Mouse (Mus musculus) natural killer cell, adult 2 months (primary cell): Measurements from ENCODE around the gene Snx9.

ENCODE experiments used
- DNase-seq, 2 experiments: peaks; one replicate each; pipeline ENCODE4 v3.0.0; 2022; ENCODE audit warnings: low spot score in 2 of 2

Gene Snx9

GRCm38 (mm10) chr17:5929031-5929430 lies 87.9 kb downstream of the Snx9 start:
- DNase-seq, result no peak

DNA sequence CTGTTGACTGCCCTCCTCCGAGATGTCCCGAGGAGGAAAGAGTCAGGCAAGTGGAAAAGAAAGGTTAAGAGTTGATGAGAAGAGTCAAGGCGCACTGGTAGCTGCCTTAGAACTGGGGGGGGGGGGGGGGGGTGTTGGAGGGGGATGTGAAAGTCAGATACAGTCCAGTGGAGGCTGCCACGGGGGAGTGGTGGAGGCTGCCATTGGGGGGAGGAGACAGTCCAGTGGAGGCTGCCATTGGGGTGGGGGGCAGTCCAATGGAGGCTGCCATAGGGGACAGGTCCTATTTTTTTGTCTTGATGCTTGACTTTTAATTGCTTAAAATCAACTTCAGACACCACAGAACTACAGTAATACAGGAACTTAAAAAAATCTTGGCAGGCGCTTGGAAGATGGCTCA lies 91.0 kb downstream of the Snx9 start:
- DNase-seq, result peak in 1 of 2 experiments; percentile 28

- DNase-seq, result peak; percentile 69 to 83
Measured at GRCm38 (mm10) chr17:5934554-5935324, 93.6 kb downstream of the Snx9 start.

DNA sequence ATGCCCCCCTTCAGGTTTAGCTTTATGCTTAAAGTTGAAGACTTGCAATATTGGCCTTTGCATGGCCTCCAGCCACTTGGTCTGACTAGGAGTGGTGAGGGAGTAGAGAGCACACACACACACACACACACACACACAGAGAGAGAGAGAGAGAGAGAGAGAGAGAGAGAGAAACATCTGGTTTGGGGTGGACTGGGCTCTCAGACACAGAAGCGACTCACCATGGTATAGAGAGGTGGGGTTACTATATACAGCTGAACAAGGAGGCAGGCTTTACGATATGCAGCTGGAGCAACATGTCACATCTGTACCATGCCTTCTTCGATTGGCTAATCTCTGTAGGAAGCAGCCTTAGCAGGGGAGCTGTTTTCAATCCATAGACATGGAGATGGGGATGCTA lies 94.6 kb downstream of the Snx9 start:
- DNase-seq, result no peak

DNA sequence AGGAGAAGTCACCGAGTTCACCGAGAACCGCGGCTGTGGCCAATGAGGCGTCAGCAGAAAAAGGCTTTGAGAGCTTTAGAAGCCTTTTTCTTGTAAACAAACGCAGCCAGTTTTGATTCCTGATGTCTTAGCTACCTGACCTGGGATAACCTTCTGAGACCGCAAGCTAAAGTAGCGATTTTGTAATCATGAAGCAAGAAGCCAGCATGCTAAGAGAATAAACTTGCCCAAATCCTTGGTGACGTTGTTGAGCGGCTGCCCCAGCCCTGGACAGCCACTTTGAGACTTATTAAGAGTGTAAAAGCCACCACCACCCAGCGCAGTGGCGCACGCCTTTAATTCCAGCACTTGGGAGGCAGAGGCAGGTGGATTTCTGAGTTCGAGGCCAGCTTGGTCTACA lies 95.1 kb downstream of the Snx9 start:
- no peak for DNase-seq

GRCm38 (mm10) chr17:5937441-5937840 lies 96.3 kb downstream of the Snx9 start:
- DNase-seq, result no peak

DNA sequence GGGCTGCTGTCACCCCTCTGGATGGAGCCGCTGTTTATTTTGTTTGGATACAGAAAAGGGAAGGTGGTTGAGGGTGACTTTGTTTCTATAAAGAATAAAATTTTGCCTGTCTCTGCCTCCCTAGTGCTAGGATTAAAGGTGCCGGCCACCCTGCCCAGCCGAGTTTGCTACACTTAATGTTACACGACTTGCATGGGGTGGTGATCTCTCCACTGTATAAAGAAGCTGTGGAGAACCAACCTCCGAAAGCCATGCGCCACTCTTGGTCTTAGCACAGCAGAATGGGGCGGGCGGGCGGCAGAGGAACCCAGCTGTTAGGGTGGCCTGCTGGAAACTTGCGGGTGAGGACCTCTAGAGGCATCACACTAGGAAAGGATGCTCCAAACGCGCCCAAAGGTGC lies 98.7 kb downstream of the Snx9 start:
- DNase-seq, result no peak

DNA sequence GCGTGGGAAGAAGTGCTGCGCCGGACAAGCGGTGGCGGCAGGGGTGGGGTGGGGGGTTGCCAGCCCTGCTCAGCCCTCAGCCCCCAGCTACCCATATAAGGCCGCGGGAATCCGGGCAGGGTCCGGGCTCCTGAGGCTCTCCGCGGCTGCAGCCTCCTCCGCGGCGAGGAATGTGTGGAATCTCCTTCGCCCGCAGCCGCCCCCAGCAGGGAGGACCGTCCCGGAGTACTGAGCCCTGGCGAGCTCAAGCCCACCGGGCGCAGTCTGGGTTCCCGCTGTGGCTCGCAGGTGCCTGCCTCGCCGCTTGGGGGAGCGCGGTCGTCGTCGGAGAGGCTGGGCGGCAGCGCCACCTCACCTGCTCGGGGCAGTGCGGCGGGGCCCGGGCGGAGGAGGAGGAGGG lies 99.7 kb downstream of the Snx9 start:
- peak; percentile 52 to 76 for DNase-seq

DNA sequence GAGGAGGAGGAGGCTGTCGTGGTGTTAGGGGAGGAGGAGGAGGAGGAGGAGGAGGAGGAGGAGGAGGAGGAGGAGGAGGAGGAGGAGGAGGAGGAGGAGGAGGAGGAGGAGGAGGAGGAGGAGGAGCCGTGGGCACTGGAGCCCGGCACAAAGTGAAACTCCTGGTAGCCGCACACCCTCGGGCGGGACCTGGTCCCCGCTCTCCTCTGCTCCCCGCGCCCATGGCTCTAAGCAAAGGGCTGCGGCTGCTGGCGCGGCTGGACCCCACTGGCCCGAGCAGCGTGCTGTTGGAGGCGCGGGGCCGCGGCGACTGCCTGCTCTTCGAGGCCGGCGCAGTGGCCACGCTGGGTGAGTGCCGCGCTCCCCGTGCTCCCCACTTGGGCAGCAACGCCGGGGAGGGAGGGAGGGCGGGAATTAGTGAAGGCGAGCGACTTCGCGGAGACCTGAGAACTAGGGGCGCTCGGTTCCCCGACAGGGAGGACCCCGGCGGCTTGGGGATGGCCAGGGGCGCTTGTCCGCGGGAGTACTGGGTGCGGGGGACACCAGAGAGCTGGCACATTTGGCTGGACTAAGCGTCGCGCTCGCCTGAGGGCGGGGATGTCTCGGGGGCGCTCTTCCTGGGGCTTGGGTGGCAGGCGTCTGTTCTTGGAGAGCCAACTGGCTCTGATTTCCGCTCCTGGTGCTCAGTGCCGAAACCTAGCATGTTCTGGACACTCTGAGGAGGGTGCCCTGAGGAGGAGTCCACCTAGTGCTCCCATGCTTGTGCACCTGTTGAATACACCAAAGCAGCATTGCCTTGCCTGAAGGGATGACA lies 100.3 kb downstream of the Snx9 start, which contains the start of gene Synj2:
Gene Synj2, plus strand, starts transcription at position 51 of the 814 bp plus-strand sequence.
- peak in 1 of 2 experiments; percentile 16 for DNase-seq

DNA sequence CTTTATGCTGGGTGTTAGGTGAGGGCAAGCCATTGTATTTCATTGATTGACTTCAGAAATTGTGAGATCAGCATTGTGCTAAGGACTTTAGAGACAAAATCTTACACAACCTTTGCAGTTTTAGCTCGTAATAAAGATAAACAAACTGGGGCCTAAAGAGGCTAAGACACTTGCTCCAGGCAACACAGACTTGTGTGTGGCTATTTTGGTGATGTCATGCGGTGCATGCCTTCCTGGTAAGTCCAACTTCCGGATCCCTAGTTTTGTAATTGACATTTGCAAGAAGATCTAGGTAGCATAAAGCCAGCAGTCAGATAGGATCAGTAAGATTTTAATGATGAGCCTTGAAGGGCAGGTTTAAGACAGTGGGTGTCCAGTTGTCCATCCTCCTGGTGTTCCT lies 101.0 kb downstream of the Snx9 start:
- no peak for DNase-seq

- DNase-seq, result no peak
Measured at GRCm38 (mm10) chr17:5943053-5943452, 101.9 kb downstream of the Snx9 start.

DNA sequence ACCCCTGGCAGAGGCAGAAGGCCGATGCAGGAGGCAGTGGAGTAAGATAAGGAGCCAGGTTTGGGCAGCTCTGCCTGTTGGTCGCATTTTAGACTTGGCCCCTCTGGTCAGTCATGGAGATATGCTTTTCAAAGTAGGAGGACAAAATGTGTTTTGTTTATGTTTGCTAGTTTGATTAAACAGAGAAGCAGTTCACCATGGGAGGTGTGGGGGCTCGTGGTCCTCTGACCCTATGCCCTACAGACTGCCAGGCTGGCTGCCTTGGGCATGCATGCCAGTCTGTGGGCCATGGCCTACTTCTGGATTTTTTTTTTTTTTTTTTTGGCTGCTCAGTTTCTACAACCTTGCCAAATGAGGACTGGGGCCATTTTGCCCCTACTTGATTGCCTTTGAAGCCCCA lies 105.9 kb downstream of the Snx9 start:
- DNase-seq, result no peak

- no peak for DNase-seq
Measured at GRCm38 (mm10) chr17:5952455-5952854, 111.3 kb downstream of the Snx9 start.

DNA sequence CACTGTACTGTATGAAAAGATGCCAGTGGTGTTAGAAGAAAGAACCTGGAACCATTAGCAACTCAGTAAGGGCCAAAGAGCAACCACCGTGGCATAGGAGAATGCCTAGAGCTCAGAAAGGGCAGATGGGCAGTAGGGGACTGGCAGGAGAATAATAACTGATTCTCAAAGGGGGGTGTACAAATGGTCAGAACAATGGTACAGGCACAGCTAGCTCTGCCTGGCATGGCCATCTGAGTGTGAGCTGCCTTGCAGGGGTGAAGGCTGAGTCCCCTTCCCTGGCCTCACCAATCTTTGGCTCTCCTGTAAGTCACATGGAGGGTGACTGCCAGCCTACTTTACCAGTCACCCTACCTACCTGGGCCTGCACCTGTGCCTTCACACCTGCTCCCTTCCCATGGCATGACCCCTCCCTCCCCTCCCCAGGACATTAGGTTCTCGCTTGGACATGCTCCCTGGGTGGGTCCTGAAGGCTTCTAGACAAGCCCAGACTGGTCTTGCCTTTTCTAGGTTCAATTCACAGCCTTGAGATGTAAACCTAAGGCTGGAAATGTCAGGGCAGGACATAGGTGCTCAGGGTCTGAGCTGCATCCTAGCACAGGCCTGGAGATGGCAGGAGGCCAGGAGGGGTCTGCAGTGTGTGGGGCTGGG lies 115.3 kb downstream of the Snx9 start:
- DNase-seq, result no peak

DNA sequence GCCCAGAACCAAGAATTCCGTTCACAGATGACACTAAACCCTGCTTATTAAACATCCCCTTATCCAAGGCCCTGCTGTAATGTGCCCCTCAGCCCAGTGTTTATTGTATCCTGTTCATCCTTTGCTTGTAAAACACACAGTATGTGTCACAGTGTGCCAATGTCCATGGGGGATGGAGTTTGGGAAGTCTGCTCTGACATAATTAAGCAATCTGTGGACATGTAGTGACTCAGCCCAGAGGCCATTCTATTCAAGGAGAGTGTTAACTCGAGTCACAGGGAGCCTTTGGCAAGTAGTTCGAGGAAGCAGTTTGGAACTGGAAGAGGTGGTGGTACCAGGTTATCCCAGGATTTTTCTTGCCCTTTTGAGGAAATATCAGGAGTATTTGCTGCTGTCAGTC lies 116.0 kb downstream of the Snx9 start:
- DNase-seq, result no peak

DNA sequence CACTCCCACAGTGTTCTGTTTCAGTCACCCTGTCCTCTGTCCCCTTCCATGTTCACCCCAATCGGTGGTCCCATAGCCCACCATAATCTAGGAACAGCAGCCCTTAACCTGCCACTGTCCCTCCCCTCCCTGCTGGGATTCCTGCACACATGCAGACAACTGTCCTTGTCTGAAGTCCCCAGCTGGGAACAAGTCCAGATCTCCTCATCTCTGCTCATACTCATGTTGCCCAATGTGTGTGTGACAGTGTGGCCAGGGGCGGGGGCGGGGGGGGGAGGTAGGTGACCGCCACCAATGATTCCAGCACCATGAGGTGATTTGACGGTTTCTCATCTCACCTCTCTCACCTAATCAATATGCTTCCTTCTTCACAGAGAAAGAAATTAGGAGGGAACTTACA lies 117.1 kb downstream of the Snx9 start:
- no peak for DNase-seq

GRCm38 (mm10) chr17:5958636-5959035 lies 117.5 kb downstream of the Snx9 start:
- no peak for DNase-seq

DNA sequence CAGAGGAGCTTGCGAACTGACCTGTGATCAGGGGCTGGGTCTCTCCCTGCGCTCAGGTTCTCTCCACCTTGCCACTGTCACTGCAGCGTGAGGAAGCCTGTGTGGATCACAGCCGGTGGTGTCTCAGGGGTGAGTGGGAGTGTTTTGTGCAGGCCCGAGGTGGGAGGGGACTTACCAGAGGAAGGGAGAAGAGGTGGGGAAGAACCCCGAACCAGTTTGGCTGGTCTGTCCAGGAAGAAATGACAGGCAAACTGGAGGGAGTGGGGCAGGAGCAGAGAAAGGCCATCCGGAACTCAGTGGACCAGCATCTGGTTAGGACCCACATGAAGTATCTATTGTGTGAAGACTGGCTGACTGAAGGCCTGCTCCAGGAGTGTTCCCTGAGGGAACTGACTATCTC lies 118.0 kb downstream of the Snx9 start:
- no peak for DNase-seq

DNA sequence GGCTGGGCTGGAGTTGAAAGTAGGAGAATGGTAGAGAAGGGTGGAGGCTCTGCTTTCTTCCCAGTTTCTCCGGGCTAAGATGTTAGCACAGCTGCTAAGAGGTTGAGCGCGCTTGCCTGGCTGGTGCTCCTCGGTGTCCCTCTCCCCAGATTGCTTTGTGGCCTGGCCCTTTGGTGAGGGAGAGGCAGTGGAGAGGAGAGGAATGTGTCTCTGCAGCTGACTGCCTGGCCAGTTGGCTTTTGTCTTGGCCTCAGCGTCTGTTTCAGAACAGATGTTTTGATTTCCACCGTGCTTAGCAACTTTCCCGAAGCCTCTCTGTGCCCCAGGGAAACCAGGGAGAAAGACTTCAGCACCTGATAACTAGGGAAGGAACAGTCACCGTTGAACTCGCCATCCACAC lies 118.7 kb downstream of the Snx9 start:
- no peak for DNase-seq

GRCm38 (mm10) chr17:5963766-5964165 lies 122.6 kb downstream of the Snx9 start:
- DNase-seq, result no peak

DNA sequence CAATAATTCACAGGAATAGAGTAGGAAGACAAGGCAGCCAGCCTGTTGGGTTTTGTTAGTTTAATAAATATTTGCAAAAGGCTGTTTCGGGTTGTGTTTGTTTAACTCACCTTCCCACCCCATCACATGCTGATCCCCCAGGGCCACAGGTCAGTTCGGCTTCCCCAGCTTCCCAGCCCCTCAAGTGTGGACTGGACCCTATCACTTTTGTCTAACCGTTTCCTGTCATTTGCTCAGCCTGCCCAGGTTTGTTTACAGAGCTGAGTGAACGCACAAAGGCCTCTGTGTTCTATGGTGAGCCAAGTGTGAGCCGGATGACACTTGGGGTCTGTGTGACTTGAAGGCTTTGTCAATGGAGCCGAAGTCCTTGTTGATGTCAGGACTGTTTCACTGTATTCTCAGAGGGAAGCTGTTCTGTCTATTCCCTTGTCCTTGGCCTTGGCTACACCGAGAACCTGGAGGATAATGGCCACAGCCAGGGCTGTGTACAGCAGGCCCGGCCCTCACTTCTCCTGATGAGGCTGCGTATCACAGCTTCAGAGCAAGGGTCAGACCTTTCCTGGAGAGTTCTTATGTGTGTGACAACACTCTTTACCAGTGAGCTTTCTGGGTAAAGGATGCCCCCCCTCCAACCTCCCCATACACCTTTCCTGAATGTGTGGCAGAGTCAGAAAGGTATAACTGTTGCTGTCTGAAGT lies 124.1 kb downstream of the Snx9 start:
- no peak for DNase-seq

- DNase-seq, result no peak
Measured at GRCm38 (mm10) chr17:5966706-5967105, 125.6 kb downstream of the Snx9 start.
